Mouse (Mus musculus) CD4-positive, CD25-positive, alpha-beta regulatory T cell, adult 9 weeks (primary cell): ENCODE results near the gene Arih1. TPM values are rescaled to one million over a fixed set of nuclear protein-coding genes. Genes with fewer than 3 reads are reported as not detected.

Experiments used
- polyA plus RNA-seq: library from polyadenylated mRNA; unstranded; fragments of 100-300 nt; shearing (Covaris generic); gene quantifications from one replicate; pipeline ENCODE4 v1.2.1, GENCODE M21; 2017

Gene Arih1
- polyA plus RNA-seq, result 12.8 TPM

GRCm38 (mm10) chr9:59486549-59487065 is at the start of gene Arih1:
Gene Arih1 (minus strand): TSS chr9:59486618.

GRCm38 (mm10) chr9:59353253-59353639 is 133.2 kb downstream of the Arih1 start, which contains the start of gene Bbs4:
Gene Bbs4 (minus strand): TSS chr9:59353508.

Other genes starting within 250 kb of the Arih1 start
- 7.9 TPM for gene Adpgk, start 195.1 kb downstream of the Arih1 start, polyA plus RNA-seq
- 13.3 TPM for gene Bbs4, start 133.1 kb downstream of the Arih1 start, polyA plus RNA-seq
- gene Hexa, start 52.9 kb upstream of the Arih1 start, polyA plus RNA-seq, result 66.1 TPM
- gene Tmem202, start 53.2 kb upstream of the Arih1 start, polyA plus RNA-seq, result 0.82 TPM
- not detected for gene Celf6, start 91.3 kb upstream of the Arih1 start, polyA plus RNA-seq
- 34.0 TPM for gene Parp6, start 130.7 kb upstream of the Arih1 start, polyA plus RNA-seq
- 945 TPM for gene Pkm, start 169.8 kb upstream of the Arih1 start, polyA plus RNA-seq
- gene Gramd2, start 193.5 kb upstream of the Arih1 start, polyA plus RNA-seq, result not detected